Mouse (Mus musculus) liver, postnatal 0 days (tissue): ENCODE data around the gene Arhgap23.

Experiments
- CTCF ChIP-seq: sonication (generic); IDR thresholded peaks from 2 replicates; pipeline ENCODE4 v1.5.1; 2016; ENCODE audit warnings: antibody characterized with exemption, low read depth
- EP300 ChIP-seq: IDR thresholded peaks from 2 replicates; pipeline ENCODE4 v1.6.1; 2016; ENCODE audit warnings: antibody characterized with exemption, low read depth, mild to moderate bottlenecking

DNA sequence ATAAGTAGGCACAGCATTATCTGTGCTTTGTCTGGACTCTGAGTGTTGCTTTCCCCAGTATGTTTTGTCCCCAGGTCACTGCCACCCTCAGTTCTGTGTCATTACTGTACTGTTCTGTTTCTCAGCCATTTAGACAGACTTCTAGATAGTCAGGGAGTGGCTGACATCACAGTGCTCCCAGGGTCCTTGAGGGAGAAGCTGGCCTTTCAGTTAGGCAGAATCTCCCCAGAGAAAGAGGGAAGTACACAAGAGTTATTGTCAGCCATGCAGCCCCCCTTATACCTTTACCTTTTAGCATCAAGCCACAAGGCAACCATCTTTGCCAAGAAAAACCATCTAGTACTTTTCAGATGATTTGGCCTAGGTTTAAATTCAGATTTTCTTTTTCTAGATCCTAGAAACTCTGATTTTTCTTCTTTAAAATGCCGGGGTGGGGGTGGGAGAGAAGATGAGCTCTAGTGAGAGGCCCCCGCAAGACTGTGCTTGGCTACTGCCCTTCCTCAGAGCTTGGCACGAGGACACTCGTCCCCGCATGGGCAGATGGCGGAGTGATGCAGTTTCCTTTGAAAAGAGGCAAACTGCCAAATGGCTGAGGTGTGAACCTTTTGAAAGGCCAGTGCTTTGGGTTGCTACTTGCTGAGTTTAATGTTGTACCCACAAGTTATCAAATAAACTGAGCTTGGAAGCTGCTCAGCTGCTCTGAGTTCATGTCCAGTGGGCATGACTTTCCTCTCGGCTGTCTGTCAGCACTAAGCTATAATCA is 44.8 kb upstream of the Arhgap23 start:
- TF ChIP-seq CTCF (no peak), EP300 (no peak)
